Mouse (Mus musculus) MEL (cell line): ENCODE measurements at regions not wholly inside any gene's neighbourhood (a gene's known extent, or its start where the extent isn't known, plus 50 kb on each side); places are given as distances from the start of the nearest gene placed in this dataset.

Experiments used
- DNase-seq: peaks from one replicate; pipeline ENCODE4 v3.0.0; 2011; ENCODE audit warnings: low read depth, low spot score
- H3K27ac ChIP-seq: 2 replicates; pipeline ENCODE4 v1.5.1; 2012; ENCODE audit warnings: low read depth, mild to moderate bottlenecking, control low read depth, low read length, moderate library complexity; ENCODE audit not compliant: control insufficient read depth
- H3K27me3 ChIP-seq, 2 experiments: fragments of 150-350 bp in 1 of 2; sonication (generic) in 1 of 2; 2 replicates each; pipeline ENCODE4 v1.6.1; 2012; ENCODE audit warnings: low read length in 2 of 2, mild to moderate bottlenecking in 2 of 2, improper control_type of control experiment in 1 of 2, moderate library complexity in 1 of 2; ENCODE audit not compliant: insufficient read depth in 2 of 2, control insufficient read depth in 1 of 2
- H3K36me3 ChIP-seq, 2 experiments: 2 replicates each; pipeline ENCODE4 v1.6.1; 2012 to 2014; ENCODE audit warnings: low read length in 2 of 2, improper control_type of control experiment in 1 of 2, inconsistent platforms in 1 of 2, mild to moderate bottlenecking in 1 of 2; ENCODE audit not compliant: insufficient read depth in 2 of 2, control insufficient read depth in 1 of 2
- H3K4me1 ChIP-seq, 2 experiments: fragments of 150-350 bp in 1 of 2; sonication (generic) in 1 of 2; 2 replicates each; pipeline ENCODE4 v1.6.1; 2012; ENCODE audit warnings: low read length in 2 of 2, improper control_type of control experiment in 1 of 2, mild to moderate bottlenecking in 1 of 2; ENCODE audit not compliant: insufficient read depth in 2 of 2, control insufficient read depth in 1 of 2
- H3K4me3 ChIP-seq, 2 experiments: fragments of 150-350 bp in 1 of 2; sonication (generic) in 1 of 2; 2 replicates each; pipeline ENCODE4 v1.5.1; 2012; ENCODE audit warnings: low read depth in 2 of 2, low read length in 2 of 2, mild to moderate bottlenecking in 2 of 2, moderate library complexity in 2 of 2, control low read depth in 1 of 2, improper control_type of control experiment in 1 of 2; ENCODE audit not compliant: control insufficient read depth in 1 of 2, insufficient read depth in 1 of 2
- H3K79me2 ChIP-seq: 2 replicates; pipeline ENCODE4 v1.6.1; 2012; ENCODE audit warnings: mild to moderate bottlenecking, low read length, moderate library complexity; ENCODE audit not compliant: control insufficient read depth, poor library complexity, insufficient read depth
- H3K9ac ChIP-seq: 2 replicates; pipeline ENCODE4 v1.6.1; 2012; ENCODE audit warnings: low read depth, mild to moderate bottlenecking, control low read depth, low read length, moderate library complexity; ENCODE audit not compliant: control insufficient read depth, poor library complexity, severe bottlenecking
- H3K9me3 ChIP-seq: fragments of 150-350 bp; sonication (generic); replicated peaks from 2 replicates; pipeline ENCODE4 v1.6.1; 2012; ENCODE audit warnings: mild to moderate bottlenecking, low read length, improper control_type of control experiment, moderate library complexity; ENCODE audit not compliant: insufficient read depth
- CHD1 ChIP-seq: IDR thresholded peaks from 2 replicates; pipeline ENCODE4 v1.6.1; 2012; ENCODE audit warnings: low read depth, mild to moderate bottlenecking, inconsistent platforms, low read length, improper control_type of control experiment
- CHD2 ChIP-seq: IDR thresholded peaks from 2 replicates; pipeline ENCODE4 v1.6.1; 2011; ENCODE audit warnings: low read length, improper control_type of control experiment
- CTCF ChIP-seq, 3 experiments: IDR thresholded peaks in 2 of 3; conservative IDR thresholded peaks in 1 of 3; 2 replicates each; pipeline ENCODE4 v1.5.1; 2011 to 2012; ENCODE audit warnings: low read length in 3 of 3, low read depth in 2 of 3, mild to moderate bottlenecking in 2 of 3, improper control_type of control experiment in 1 of 3, inconsistent platforms in 1 of 3, mixed read lengths in 1 of 3, moderate library complexity in 1 of 3; ENCODE audit not compliant: control insufficient read depth in 1 of 3, insufficient read depth in 1 of 3, poor library complexity in 1 of 3, severe bottlenecking in 1 of 3
- ELF1 ChIP-seq: IDR thresholded peaks from 2 replicates; pipeline ENCODE4 v1.6.1; 2014; ENCODE audit warnings: low read depth, mild to moderate bottlenecking, inconsistent platforms, low read length, improper control_type of control experiment, moderate library complexity
- GABPA ChIP-seq: IDR thresholded peaks from 2 replicates; pipeline ENCODE4 v1.6.1; 2012; ENCODE audit warnings: low read depth, mild to moderate bottlenecking, inconsistent platforms, low read length, improper control_type of control experiment, moderate library complexity
- GATA1 ChIP-seq: IDR thresholded peaks from 2 replicates; pipeline ENCODE4 v1.6.1; 2011; ENCODE audit warnings: low read depth, low read length, improper control_type of control experiment
- MAFK ChIP-seq: IDR thresholded peaks from 2 replicates; pipeline ENCODE4 v1.6.1; 2011; ENCODE audit warnings: low read depth, mild to moderate bottlenecking, low read length, improper control_type of control experiment, borderline replicate concordance
- MEF2A ChIP-seq: IDR thresholded peaks from 2 replicates; pipeline ENCODE4 v1.6.1; 2014; ENCODE audit warnings: low read depth, mild to moderate bottlenecking, inconsistent platforms, low read length, improper control_type of control experiment; ENCODE audit not compliant: poor library complexity, insufficient replicate concordance, severe bottlenecking; ENCODE audit errors: extremely low read depth
- MXI1 ChIP-seq: IDR thresholded peaks from 2 replicates; pipeline ENCODE4 v1.6.1; 2011; ENCODE audit warnings: mild to moderate bottlenecking, low read depth, low read length, improper control_type of control experiment
- MYB ChIP-seq: IDR thresholded peaks from 2 replicates; pipeline ENCODE4 v1.6.1; 2011; ENCODE audit warnings: mild to moderate bottlenecking, low read depth, low read length, improper control_type of control experiment
- MYC ChIP-seq: IDR thresholded peaks from 2 replicates; pipeline ENCODE4 v1.6.1; 2011; ENCODE audit warnings: low read depth, mild to moderate bottlenecking, low read length, improper control_type of control experiment, moderate library complexity
- NELFE ChIP-seq: IDR thresholded peaks from 2 replicates; pipeline ENCODE4 v1.6.1; 2011; ENCODE audit warnings: low read depth, low read length, improper control_type of control experiment
- POLR2AphosphoS2 ChIP-seq: IDR thresholded peaks from 2 replicates; pipeline ENCODE4 v1.6.1; 2011; ENCODE audit warnings: low read length, improper control_type of control experiment
- POLR2AphosphoS5 ChIP-seq: IDR thresholded peaks from 2 replicates; pipeline ENCODE4 v1.6.1; 2012; ENCODE audit warnings: low read depth, borderline replicate concordance, mild to moderate bottlenecking, inconsistent platforms, low read length, moderate library complexity, mixed read lengths
- RCOR1 ChIP-seq: IDR thresholded peaks from 2 replicates; pipeline ENCODE4 v1.6.1; 2012; ENCODE audit warnings: low read depth, mild to moderate bottlenecking, inconsistent platforms, low read length, improper control_type of control experiment
- SIN3A ChIP-seq: IDR thresholded peaks from 2 replicates; pipeline ENCODE4 v1.6.1; 2012; ENCODE audit warnings: low read length, improper control_type of control experiment, inconsistent platforms
- SMC3 ChIP-seq: IDR thresholded peaks from 2 replicates; pipeline ENCODE4 v1.6.1; 2011; ENCODE audit warnings: low read depth, low read length, improper control_type of control experiment
- TAL1 ChIP-seq: IDR thresholded peaks from 2 replicates; pipeline ENCODE4 v1.6.1; 2012; ENCODE audit warnings: mild to moderate bottlenecking, inconsistent platforms, low read length, moderate library complexity, mixed read lengths
- UBTF ChIP-seq: IDR thresholded peaks from 2 replicates; pipeline ENCODE4 v1.6.1; 2012; ENCODE audit warnings: low read depth, mild to moderate bottlenecking, inconsistent platforms, low read length, improper control_type of control experiment, moderate library complexity, borderline replicate concordance; ENCODE audit not compliant: insufficient read depth
- USF1 ChIP-seq: IDR thresholded peaks from 2 replicates; pipeline ENCODE4 v1.6.1; 2014; ENCODE audit warnings: low read depth, mild to moderate bottlenecking, inconsistent platforms, low read length, improper control_type of control experiment, moderate library complexity
- USF2 ChIP-seq, 2 experiments: IDR thresholded peaks; 2 replicates each; pipeline ENCODE4 v1.6.1; 2011 to 2012; ENCODE audit warnings: improper control_type of control experiment in 2 of 2, low read length in 2 of 2, borderline replicate concordance in 1 of 2, inconsistent platforms in 1 of 2, low read depth in 1 of 2, mild to moderate bottlenecking in 1 of 2; ENCODE audit not compliant: insufficient read depth in 1 of 2
- ZC3H11A ChIP-seq: IDR thresholded peaks from 2 replicates; pipeline ENCODE4 v1.6.1; 2012; ENCODE audit warnings: low read depth, mild to moderate bottlenecking, inconsistent platforms, low read length, improper control_type of control experiment
- ZKSCAN1 ChIP-seq: IDR thresholded peaks from 2 replicates; pipeline ENCODE4 v1.6.1; 2012; ENCODE audit warnings: low read depth, mild to moderate bottlenecking, inconsistent platforms, low read length, improper control_type of control experiment, moderate library complexity
- ZMIZ1 ChIP-seq: IDR thresholded peaks from 2 replicates; pipeline ENCODE4 v1.6.1; 2012; ENCODE audit warnings: low read depth, mild to moderate bottlenecking, inconsistent platforms, low read length, improper control_type of control experiment, moderate library complexity
- ZNF384 ChIP-seq: IDR thresholded peaks from 2 replicates; pipeline ENCODE4 v1.6.1; 2012; ENCODE audit warnings: low read depth, mild to moderate bottlenecking, inconsistent platforms, low read length, improper control_type of control experiment

DNA sequence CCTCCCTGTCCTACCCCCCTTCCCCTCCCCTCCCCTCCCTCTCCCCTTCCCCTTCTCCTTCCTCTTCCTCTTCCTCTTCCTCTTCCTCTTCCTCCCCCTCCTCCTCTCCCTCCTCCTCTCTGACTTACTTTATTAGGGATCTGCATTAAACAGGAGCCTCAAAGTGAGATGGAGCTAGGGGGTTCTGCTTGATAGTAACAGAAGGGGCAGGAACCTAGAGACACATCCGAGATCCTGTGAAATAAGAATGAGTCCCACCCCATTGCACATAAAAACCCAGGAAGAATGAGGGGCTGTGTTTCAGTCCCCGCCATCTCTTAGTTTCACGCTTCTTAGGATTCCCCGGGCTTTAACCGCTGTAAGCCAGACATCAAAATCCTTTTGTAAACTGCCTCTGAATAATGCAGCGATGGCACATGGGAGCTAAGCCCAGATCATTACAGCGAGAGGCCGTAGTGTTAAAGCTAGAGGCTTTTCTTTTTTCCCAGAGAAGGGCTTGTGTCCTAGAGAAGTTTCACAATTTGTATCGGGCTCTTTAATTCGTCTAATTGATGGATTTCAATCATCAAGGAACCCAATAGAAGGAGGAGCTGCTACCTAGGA, 72.4 kb upstream of the Cbln4 start:
- Histone ChIP-seq H3K9me3 (no peaks in the 10 kb centered on the region), H3K36me3 (no peaks in the 10 kb centered on the region), H3K4me1 (no peaks in the 10 kb centered on the region), H3K79me2 (no peaks in the 10 kb centered on the region), H3K9ac (no peak overlapping the region), H3K27me3 (no peaks in the 10 kb centered on the region; a peak in 1 of 4 replicates), H3K4me3 (no peak overlapping the region), H3K27ac (no peak overlapping the region)
- TF ChIP-seq CHD2, result no peak
- TF ChIP-seq POLR2AphosphoS5, result no peak
- no peak for TF ChIP-seq ZC3H11A
- no peak for TF ChIP-seq CHD1
- TF ChIP-seq GATA1, result no peak
- TF ChIP-seq USF1, result no peak
- no peak for TF ChIP-seq TAL1
- TF ChIP-seq MAFK, result no peak
- TF ChIP-seq MYC, result no peak
- TF ChIP-seq ELF1, result no peak
- TF ChIP-seq CTCF (IDR thresholded peaks at IDR 0.05 in 2 of 3, conservative IDR thresholded peaks at IDR 0.05 in 1 of 3; ENCODE audit: control insufficient read depth in 1 of 3, insufficient read depth in 1 of 3, low read depth in 2 of 3, low read length in 3 of 3, poor library complexity in 1 of 3, severe bottlenecking in 1 of 3), result no peak
- DNase-seq, result no peak

DNA sequence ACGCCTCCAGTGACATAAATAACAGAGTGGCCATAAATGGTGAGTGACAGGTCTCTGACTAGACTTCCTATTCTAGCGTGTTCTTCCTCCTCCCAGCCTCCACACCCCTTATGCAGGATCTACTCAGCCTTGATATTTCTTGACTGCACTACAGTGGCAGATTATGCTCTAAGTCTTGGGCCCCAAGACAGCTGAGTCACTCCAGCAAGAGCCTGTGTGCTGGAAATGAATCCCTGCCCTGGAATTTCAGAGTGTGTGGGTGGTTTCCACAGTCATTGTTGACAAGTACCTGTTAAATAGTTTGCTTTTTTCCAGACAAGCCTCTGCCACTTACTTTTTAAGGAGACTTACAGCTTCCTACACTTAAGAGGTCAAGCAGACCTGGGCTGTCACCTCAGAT, 84.3 kb upstream of the Cbln4 start:
- Histone ChIP-seq H3K9me3 (no peaks in the 10 kb centered on the region), H3K27ac (no peak overlapping the region), H3K36me3 (no peaks in the 10 kb centered on the region), H3K4me3 (no peak overlapping the region), H3K4me1 (no peaks in the 10 kb centered on the region), H3K27me3 (no peaks in the 10 kb centered on the region), H3K79me2 (no peaks in the 10 kb centered on the region), H3K9ac (no peak overlapping the region)
- no peak for DNase-seq
- no peak for TF ChIP-seq USF2 (IDR thresholded peaks at IDR 0.05; ENCODE audit: borderline replicate concordance in 1 of 2, insufficient read depth in 1 of 2, low read depth in 1 of 2, low read length in 2 of 2)
- TF ChIP-seq CHD1, result no peak
- no peak for TF ChIP-seq SMC3
- TF ChIP-seq MEF2A, result no peak
- no peak for TF ChIP-seq ZMIZ1
- no peak for TF ChIP-seq ZNF384
- no peak for TF ChIP-seq GABPA
- no peak for TF ChIP-seq SIN3A
- TF ChIP-seq CTCF (IDR thresholded peaks at IDR 0.05 in 2 of 3, conservative IDR thresholded peaks at IDR 0.05 in 1 of 3; ENCODE audit: control insufficient read depth in 1 of 3, insufficient read depth in 1 of 3, low read depth in 2 of 3, low read length in 3 of 3, poor library complexity in 1 of 3, severe bottlenecking in 1 of 3), result no peak
- TF ChIP-seq POLR2AphosphoS2, result no peak
- TF ChIP-seq UBTF, result no peak
- no peak for TF ChIP-seq GATA1
- no peak for TF ChIP-seq TAL1
- TF ChIP-seq RCOR1, result no peak
- no peak for TF ChIP-seq ZKSCAN1
- TF ChIP-seq MYB, result no peak
- no peak for TF ChIP-seq MAFK
- no peak for TF ChIP-seq MXI1
- no peak for TF ChIP-seq NELFE
